Mouse (Mus musculus) midbrain, embryonic 16.5 days (tissue): Measurements from ENCODE around the gene Ddhd1. TPM values are rescaled to one million over a fixed set of nuclear protein-coding genes. Genes with fewer than 3 reads are reported as not detected.
A peak's percentile ranks its signal among the peaks of the same experiment; 100 is the strongest.

ENCODE experiments used
- ATAC-seq: fragments of 200-750 bp; cut with Nextera tagmentation; 2 replicates; pipeline ENCODE4 v1.8.0; 2017; ENCODE audit warnings: moderate TSS enrichment
- H3K27ac ChIP-seq: fragments of 300-500 bp; sonication (generic); 2 replicates; pipeline ENCODE4 v1.5.1; 2014; ENCODE audit warnings: mild to moderate bottlenecking, low read length, mixed read lengths
- H3K27me3 ChIP-seq: fragments of 300-500 bp; sonication (generic); 2 replicates; pipeline ENCODE4 v1.6.1; 2014; ENCODE audit warnings: low read depth, low read length, mixed read lengths; ENCODE audit not compliant: control insufficient read depth, insufficient read depth
- H3K36me3 ChIP-seq: fragments of 300-500 bp; sonication (generic); 2 replicates; pipeline ENCODE4 v1.6.1; 2014; ENCODE audit warnings: mild to moderate bottlenecking, low read length, moderate library complexity, mixed read lengths; ENCODE audit not compliant: control insufficient read depth, insufficient read depth
- H3K4me1 ChIP-seq: fragments of 300-500 bp; sonication (generic); 2 replicates; pipeline ENCODE4 v1.6.1; 2014; ENCODE audit warnings: mild to moderate bottlenecking, low read length, mixed read lengths; ENCODE audit not compliant: control insufficient read depth, insufficient read depth
- H3K4me2 ChIP-seq: fragments of 300-500 bp; sonication (generic); 2 replicates; pipeline ENCODE4 v1.6.1; 2014; ENCODE audit warnings: mild to moderate bottlenecking, low read length, mixed read lengths
- H3K4me3 ChIP-seq: fragments of 300-500 bp; sonication (generic); 2 replicates; pipeline ENCODE4 v1.5.1; 2014; ENCODE audit warnings: low read depth, mild to moderate bottlenecking, low read length, moderate library complexity, mixed read lengths
- H3K9ac ChIP-seq: fragments of 300-500 bp; sonication (generic); 2 replicates; pipeline ENCODE4 v1.6.1; 2014; ENCODE audit warnings: low read depth, low read length, mixed read lengths
- H3K9me3 ChIP-seq: fragments of 300-500 bp; sonication (generic); replicated peaks from 2 replicates; pipeline ENCODE4 v1.6.1; 2014; ENCODE audit warnings: mild to moderate bottlenecking, low read length, mixed read lengths; ENCODE audit not compliant: control insufficient read depth, poor library complexity, severe bottlenecking
- WGBS: fragments of 180-500 bp; shearing (Covaris S2); extraction: QIAGEN DNeasy Blood & Tissue Kit; methylation state at CpG from one replicate; pipeline ENCODE4 v1.1.7; 2014; 5-methylcytosine and 5-hydroxymethylcytosine counted together
- polyA plus RNA-seq: library from polyadenylated mRNA; unstranded; fragments of >200 nt; fragmentation: Nextera tagmentation; extraction: Ambion mirVana; gene quantifications from 2 replicates; pipeline ENCODE4 v1.2.1, GENCODE M21; 2015

The Ddhd1 gene
- polyA plus RNA-seq, 1 experiment from 2014 or later, result 18.5 TPM

GRCm38 (mm10) chr14:45552431-45552830 lies 105.5 kb downstream of the Ddhd1 start:
- Histone ChIP-seq H3K27me3 (no peaks in the 10 kb centered on the region), H3K4me1 (no peaks in the 10 kb centered on the region), H3K9me3 (no peaks in the 10 kb centered on the region; the same call in 1 of the 2 replicates), H3K4me2 (no peak overlapping the region), H3K9ac (no peak overlapping the region), H3K4me3 (no peak overlapping the region), H3K36me3 (no peaks in the 10 kb centered on the region), H3K27ac (no peak overlapping the region)
- WGBS, result 83% methylated on average over 4 of the region's 4 CpGs
- no peak for ATAC-seq

DNA sequence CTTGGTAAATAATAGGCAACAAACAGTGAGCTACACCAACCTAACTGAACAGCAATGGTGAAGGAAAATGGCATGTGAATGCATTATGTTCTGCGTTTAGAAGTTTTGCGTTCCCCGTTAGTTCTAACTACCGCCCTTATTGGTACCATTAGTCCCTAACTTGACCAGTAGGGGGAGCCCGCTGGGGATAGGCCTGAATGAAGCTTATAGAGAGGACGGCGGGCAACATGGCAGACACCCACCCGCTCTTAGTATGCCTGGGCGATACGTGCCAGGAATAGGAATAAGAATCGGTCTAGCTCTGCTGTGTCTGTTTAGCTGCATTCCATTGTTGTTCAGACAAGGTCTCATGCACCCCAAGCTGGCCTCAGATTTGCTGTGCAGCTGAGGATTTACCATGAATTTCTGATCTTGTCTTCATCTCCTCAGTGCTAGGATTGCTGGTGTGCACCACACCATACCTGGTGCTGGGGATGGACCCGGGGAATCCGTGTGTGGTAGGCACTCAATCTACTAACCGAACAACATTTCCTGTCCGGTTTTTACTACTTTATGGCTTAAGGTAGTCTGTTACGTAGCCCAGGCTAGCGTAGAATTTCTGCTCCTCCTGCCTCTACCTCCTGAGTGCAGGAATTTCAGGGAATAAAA lies 106.7 kb downstream of the Ddhd1 start:
- no peak overlapping the region for H3K27ac ChIP-seq
- WGBS, result 53% methylated on average over 17 of the region's 17 CpGs
- peak; percentile 86 for ATAC-seq

GRCm38 (mm10) chr14:45550010-45550647 lies 107.8 kb downstream of the Ddhd1 start:
- H3K4me1 ChIP-seq, result no peaks in the 10 kb centered on the region
- no peaks in the 10 kb centered on the region for H3K36me3 ChIP-seq
- H3K9ac ChIP-seq, result no peak overlapping the region
- no peak for ATAC-seq
- no peak overlapping the region for H3K27ac ChIP-seq
- 77% methylated on average over 13 of the region's 13 CpGs for WGBS
- no peak overlapping the region for H3K4me3 ChIP-seq
- no peak overlapping the region for H3K4me2 ChIP-seq
- H3K9me3 ChIP-seq, result no peaks in the 10 kb centered on the region
- H3K27me3 ChIP-seq, result no peaks in the 10 kb centered on the region

More for the DNA sequence above, 106.7 kb downstream of the Ddhd1 start:
- Histone ChIP-seq H3K9me3 (no peaks in the 10 kb centered on the region; the same call in 1 of the 2 replicates), H3K36me3 (no peaks in the 10 kb centered on the region), H3K4me2 (peak overlapping the region; percentile 3; the same call in 1 of the 2 replicates), H3K27me3 (no peaks in the 10 kb centered on the region), H3K4me1 (no peaks in the 10 kb centered on the region), H3K9ac (no peak overlapping the region), H3K4me3 (no peak overlapping the region)

- no peak overlapping the region for H3K27ac ChIP-seq
- H3K4me1 ChIP-seq, result no peaks in the 10 kb centered on the region
- no peaks in the 10 kb centered on the region for H3K27me3 ChIP-seq
- no peak overlapping the region for H3K9ac ChIP-seq
- no peak overlapping the region for H3K4me3 ChIP-seq
- H3K36me3 ChIP-seq, result no peaks in the 10 kb centered on the region
- WGBS, result 79% methylated on average over 3 of the region's 3 CpGs
- H3K4me2 ChIP-seq, result no peak overlapping the region
- ATAC-seq, result no peak
- no peaks in the 10 kb centered on the region for H3K9me3 ChIP-seq
Observed at GRCm38 (mm10) chr14:45548118-45548517, 109.8 kb downstream of the Ddhd1 start.

DNA sequence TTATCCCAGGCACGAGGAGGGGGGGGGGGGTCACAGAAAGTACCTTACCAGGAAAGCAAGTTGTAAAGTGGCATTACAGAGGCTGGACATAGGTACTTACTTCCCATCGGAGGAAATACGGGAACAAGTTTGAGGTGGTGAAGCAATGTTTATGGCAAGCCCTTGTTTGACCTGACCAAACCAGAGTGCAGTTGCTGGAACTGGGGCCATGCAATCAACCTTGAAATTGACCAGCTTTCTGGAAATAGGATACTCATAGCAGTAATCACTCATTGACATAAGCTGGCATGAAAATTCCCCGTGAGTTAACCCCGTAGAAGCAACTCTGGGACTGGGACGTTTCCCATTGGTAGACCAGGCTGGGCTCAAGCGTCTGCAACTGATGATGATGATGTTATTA lies 113.0 kb downstream of the Ddhd1 start:
- H3K4me2 ChIP-seq, result no peak overlapping the region
- no peaks in the 10 kb centered on the region for H3K4me1 ChIP-seq
- H3K9ac ChIP-seq, result no peak overlapping the region
- H3K36me3 ChIP-seq, result no peaks in the 10 kb centered on the region
- ATAC-seq, result no peak
- H3K4me3 ChIP-seq, result no peak overlapping the region
- 91% methylated on average over 7 of the region's 7 CpGs for WGBS
- H3K27me3 ChIP-seq, result no peaks in the 10 kb centered on the region
- H3K9me3 ChIP-seq, result no peaks in the 10 kb centered on the region
- no peak overlapping the region for H3K27ac ChIP-seq

DNA sequence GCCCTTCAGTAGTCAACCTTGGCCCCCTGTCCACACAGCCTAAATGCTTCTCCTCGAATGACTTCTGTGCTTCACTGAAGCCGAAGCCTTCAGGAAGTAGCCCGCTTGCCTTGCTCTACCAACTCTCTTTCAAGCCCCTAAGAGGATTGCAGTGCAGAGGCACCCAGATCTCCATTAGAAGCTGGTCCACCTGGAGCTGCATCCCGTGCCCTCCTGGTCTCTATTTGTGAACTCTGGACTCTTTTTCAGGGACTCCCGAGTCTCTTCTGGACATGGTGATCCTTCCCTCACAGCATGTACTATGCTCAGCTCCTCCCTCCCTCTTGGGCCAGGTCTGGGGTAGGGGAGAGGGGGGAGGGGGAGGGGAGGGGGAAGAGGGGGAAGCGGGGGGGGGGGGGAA lies 113.9 kb downstream of the Ddhd1 start:
- Histone ChIP-seq H3K9me3 (no peaks in the 10 kb centered on the region), H3K36me3 (no peaks in the 10 kb centered on the region), H3K27me3 (no peaks in the 10 kb centered on the region), H3K4me2 (no peak overlapping the region), H3K4me1 (no peaks in the 10 kb centered on the region), H3K27ac (no peak overlapping the region), H3K4me3 (no peak overlapping the region), H3K9ac (no peak overlapping the region)
- ATAC-seq, result no peak
- WGBS, result 74% methylated on average over 5 of the region's 6 CpGs

GRCm38 (mm10) chr14:45539659-45540468 lies 118.1 kb downstream of the Ddhd1 start:
- H3K27ac ChIP-seq, result peak overlapping the region; percentile 2; the same call in 1 of the 2 replicates
- 30% methylated on average over 12 of the region's 12 CpGs for WGBS

More at GRCm38 (mm10) chr14:45539659-45540468, 118.1 kb downstream of the Ddhd1 start:
- H3K4me3 ChIP-seq, result no peak overlapping the region
- no peaks in the 10 kb centered on the region for H3K27me3 ChIP-seq
- H3K4me2 ChIP-seq, result no peak overlapping the region
- no peaks in the 10 kb centered on the region for H3K9me3 ChIP-seq
- H3K9ac ChIP-seq, result no peak overlapping the region
- H3K36me3 ChIP-seq, result no peaks in the 10 kb centered on the region
- ATAC-seq, result peak; percentile 68
- H3K4me1 ChIP-seq, result no peaks in the 10 kb centered on the region
